In the genomic region with DNA sequence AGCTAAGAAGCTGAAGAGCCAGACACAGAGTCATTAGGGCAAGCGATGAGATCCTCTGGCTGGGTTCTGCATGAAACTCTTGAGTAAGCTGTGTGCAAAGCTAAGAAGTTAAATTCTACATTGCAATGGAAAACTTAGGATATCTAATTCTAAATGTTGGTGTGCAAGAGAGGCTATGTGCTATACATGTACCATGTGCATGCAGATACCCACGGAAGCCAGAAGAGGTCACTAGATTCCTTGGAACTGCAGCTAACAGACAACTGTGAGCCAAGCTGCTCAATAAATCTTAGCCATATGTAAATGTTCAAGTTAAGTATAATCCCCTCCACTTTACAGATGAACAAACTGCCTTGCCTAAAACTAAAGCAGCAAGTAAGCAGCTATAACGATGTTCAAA, we compare ENCODE assay signal across 9 mouse cellular contexts. TPM values are rescaled to one million over a fixed set of nuclear protein-coding genes. Genes with fewer than 3 reads are reported as not detected.
A peak's percentile ranks its signal among the peaks of the same experiment; 100 is the strongest.
DNase-seq lines count a peak whose midpoint lies in the region; ATAC-seq and TF ChIP-seq lines count a peak whose summit lies in the region.
"Had no signal": no experiment of that assay in that cellular context is flagged by ENCODE, and none has a peak within 500 bp of the region (broad histone marks: within the 10 kb centered on the region; RNA-seq: fewer than 3 reads in every experiment).

No protein-coding gene starts in this region.

- WGBS in midbrain, embryonic 15.5 days = 58% methylated on average over 3 of the region's 3 CpGs

- H3K4me2 ChIP-seq in midbrain, embryonic 15.5 days = no peak overlapping the region
- H3K4me2 ChIP-seq: midbrain, embryonic 12.5 days had no signal

- DNase-seq in layer of hippocampus, adult 9-11 months = peak; percentile 5
- DNase-seq in layer of hippocampus, adult 8-10 months (ENCODE audit: low spot score in 2 of 2) = no peak
- peak; percentile 61 for DNase-seq in MEL (ENCODE audit: low read depth, low spot score)
- peak; percentile 12 for DNase-seq in adrenal gland, postnatal 25 days
- peak; percentile 18 for DNase-seq in induced T-regulatory cell, adult 2 months (ENCODE audit: low read depth)

- no peaks in the 10 kb centered on the region for H3K36me3 ChIP-seq in MEL (ENCODE audit: control insufficient read depth in 1 of 2, insufficient read depth in 2 of 2, low read length in 2 of 2)
- H3K36me3 ChIP-seq in midbrain, embryonic 15.5 days (replicated peaks) = 0 out of 2 replicates have a peak, but pooled peaks cover 2% of the 10 kb centered on the region

- H3K4me1 ChIP-seq in MEL (ENCODE audit: control insufficient read depth in 1 of 2, insufficient read depth in 2 of 2, low read length in 2 of 2) = no peaks in the 10 kb centered on the region
- no peaks in the 10 kb centered on the region for H3K4me1 ChIP-seq in midbrain, embryonic 15.5 days
- H3K4me1 ChIP-seq: midbrain, embryonic 12.5 days had no signal

- no peak for TF ChIP-seq EP300 in MEL (IDR thresholded peaks at IDR 0.05; ENCODE audit: low read depth in 1 of 2, low read length in 2 of 2)

- no peak for TF ChIP-seq POLR2A in MEL (IDR thresholded peaks at IDR 0.05; ENCODE audit: control insufficient read depth in 1 of 2, insufficient read depth in 1 of 2, low read depth in 1 of 2, low read length in 2 of 2, poor library complexity in 1 of 2)

- no peak overlapping the region for H3K27ac ChIP-seq in MEL (ENCODE audit: control insufficient read depth, low read depth, low read length)
- no peak overlapping the region for H3K27ac ChIP-seq in midbrain, embryonic 15.5 days
- H3K27ac ChIP-seq: midbrain, embryonic 12.5 days had no signal

- peak; percentile 54; the same call in 1 of the 2 replicates for ATAC-seq in megakaryocyte, adult 5-6 weeks (ENCODE audit: poor library complexity, severe bottlenecking)
- ATAC-seq in inflammation-experienced regulatory T-cells, adult 6 months = no peak
- ATAC-seq in midbrain, embryonic 15.5 days (replicated peaks) = no peak

- H3K4me3 ChIP-seq in MEL (ENCODE audit: control insufficient read depth in 1 of 2, insufficient read depth in 1 of 2, low read depth in 2 of 2, low read length in 2 of 2) = no peak overlapping the region
- no peak overlapping the region for H3K4me3 ChIP-seq in midbrain, embryonic 15.5 days
- H3K4me3 ChIP-seq: midbrain, embryonic 12.5 days had no signal

- H3K9ac ChIP-seq in MEL (ENCODE audit: control insufficient read depth, low read depth, low read length, poor library complexity, severe bottlenecking) = no peak overlapping the region
- H3K9ac ChIP-seq in midbrain, embryonic 15.5 days = no peak overlapping the region
- H3K9ac ChIP-seq: midbrain, embryonic 12.5 days had no signal

- no peaks in the 10 kb centered on the region for H3K9me3 ChIP-seq in MEL (replicated peaks; ENCODE audit: insufficient read depth, low read length)
- no peaks in the 10 kb centered on the region for H3K9me3 ChIP-seq in midbrain, embryonic 15.5 days
- H3K9me3 ChIP-seq: midbrain, embryonic 12.5 days had no signal

- TF ChIP-seq CTCF in MEL (IDR thresholded peaks at IDR 0.05 in 2 of 3, conservative IDR thresholded peaks at IDR 0.05 in 1 of 3; ENCODE audit: control insufficient read depth in 1 of 3, insufficient read depth in 1 of 3, low read depth in 2 of 3, low read length in 3 of 3, poor library complexity in 1 of 3, severe bottlenecking in 1 of 3) = peak; percentile 53 to 78 (median 76)

- TF ChIP-seq RAD21 in MEL (IDR thresholded peaks at IDR 0.05; ENCODE audit: low read depth, low read length) = peak; percentile 79

- H3K79me2 ChIP-seq in MEL (ENCODE audit: control insufficient read depth, insufficient read depth, low read length, poor library complexity) = no peaks in the 10 kb centered on the region

- peaks cover 5 to 17% of the 10 kb centered on the region in 2 experiments for H3K27me3 ChIP-seq in MEL (ENCODE audit: control insufficient read depth in 1 of 2, insufficient read depth in 2 of 2, low read length in 2 of 2)
- no peaks in the 10 kb centered on the region for H3K27me3 ChIP-seq in midbrain, embryonic 15.5 days (replicated peaks)
- H3K27me3 ChIP-seq: midbrain, embryonic 12.5 days had no signal

TF ChIP-seq in MEL, 35 proteins besides CTCF, POLR2A, EP300 and RAD21:
- TF ChIP-seq ZC3H11A (IDR thresholded peaks at IDR 0.05; ENCODE audit: low read depth, low read length) (peak; percentile 46), MAZ (IDR thresholded peaks at IDR 0.05; ENCODE audit: low read depth, low read length) (no peak), SMC3 (IDR thresholded peaks at IDR 0.05; ENCODE audit: low read depth, low read length) (peak; percentile 59)
TF ChIP-seq in MEL: peak in this region for 2.

RNA-seq across cellular contexts. Expression of gene 3110021N24Rik, which starts 22.5 kb away (rescaled TPM):
- total RNA-seq in layer of hippocampus, adult 8-10 months (2022) = 1 to 10 TPM; 1.3 to 3.6 (median 1.5) TPM
- not detected in 2 replicates for total RNA-seq in MEL (2012; rRNA removed)
- polyA plus RNA-seq in MEL (2012; ENCODE audit: insufficient read depth in 1 of 2, insufficient read length in 2 of 2, low read depth in 1 of 2, low replicate concordance in 2 of 2, missing spikeins in 1 of 2) = not detected
- 0.61 and 1.2 TPM in 2 replicates for total RNA-seq in adrenal gland, postnatal 25 days (2021)
- 0.46 TPM in 1 of 2 replicates, not detected in the other for total RNA-seq in megakaryocyte, adult 5-6 weeks (2015)
- 0.33 and 0.49 TPM in 2 replicates for total RNA-seq in megakaryocyte, adult 5-6 weeks (2017)
- polyA plus RNA-seq in inflammation-experienced regulatory T-cells, adult 6 months (2017; shearing (Covaris generic)) = not detected
- 1.9 and 2.2 TPM in 2 replicates for polyA plus RNA-seq in midbrain, embryonic 15.5 days (2015; fragmentation: Nextera tagmentation; extraction: Ambion mirVana)

Comparison
In these comparisons a context has a peak if more than half of its experiments do, and no peak if none do; other contexts are left out.
1. DNase-seq: peak in layer of hippocampus, adult 9-11 months (single experiment), MEL (single experiment), adrenal gland, postnatal 25 days (single experiment) and induced T-regulatory cell, adult 2 months (single experiment); none in layer of hippocampus, adult 8-10 months (0 of 2).